Mouse (Mus musculus): Measurements from ENCODE around the gene Znhit3. TPM values are rescaled to one million over a fixed set of nuclear protein-coding genes. Genes with fewer than 3 reads are reported as not detected.

Gene Znhit3
- polyA plus RNA-seq (2017; shearing (Covaris generic)), result 40.2 TPM

DNA sequence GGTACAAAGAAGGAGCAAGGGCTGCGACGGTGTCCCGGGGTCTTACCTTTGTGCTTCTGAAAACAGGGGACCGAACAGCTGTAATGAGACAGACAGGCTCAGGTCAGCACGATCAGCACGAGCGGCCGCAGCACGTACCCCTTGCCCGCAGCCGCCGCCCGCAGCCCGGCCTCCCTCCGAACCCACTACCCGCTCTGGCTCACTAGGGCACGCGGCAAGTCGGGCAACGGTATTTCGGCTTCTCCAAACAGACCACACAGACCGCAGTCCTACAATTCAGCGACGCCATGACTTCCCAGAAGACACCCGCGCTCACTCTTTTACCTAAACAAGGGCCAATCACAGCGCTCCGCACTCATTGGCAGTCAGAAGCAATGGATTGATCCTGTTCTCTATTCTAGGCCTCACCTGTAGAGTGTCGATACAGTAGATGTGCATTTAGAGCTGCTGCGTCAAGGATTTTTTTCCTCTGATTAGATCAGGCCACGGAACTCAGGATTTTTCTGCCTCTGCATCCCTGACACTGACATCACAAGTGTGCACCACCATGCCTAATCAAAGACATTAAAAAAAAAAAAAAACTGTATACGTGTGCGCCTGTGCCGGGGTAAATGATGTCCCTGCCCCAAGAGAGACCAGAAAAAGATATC lies at the start of gene Znhit3:
Gene Znhit3, minus strand, starts transcription at position 314 of the 650 bp plus-strand sequence.

DNA sequence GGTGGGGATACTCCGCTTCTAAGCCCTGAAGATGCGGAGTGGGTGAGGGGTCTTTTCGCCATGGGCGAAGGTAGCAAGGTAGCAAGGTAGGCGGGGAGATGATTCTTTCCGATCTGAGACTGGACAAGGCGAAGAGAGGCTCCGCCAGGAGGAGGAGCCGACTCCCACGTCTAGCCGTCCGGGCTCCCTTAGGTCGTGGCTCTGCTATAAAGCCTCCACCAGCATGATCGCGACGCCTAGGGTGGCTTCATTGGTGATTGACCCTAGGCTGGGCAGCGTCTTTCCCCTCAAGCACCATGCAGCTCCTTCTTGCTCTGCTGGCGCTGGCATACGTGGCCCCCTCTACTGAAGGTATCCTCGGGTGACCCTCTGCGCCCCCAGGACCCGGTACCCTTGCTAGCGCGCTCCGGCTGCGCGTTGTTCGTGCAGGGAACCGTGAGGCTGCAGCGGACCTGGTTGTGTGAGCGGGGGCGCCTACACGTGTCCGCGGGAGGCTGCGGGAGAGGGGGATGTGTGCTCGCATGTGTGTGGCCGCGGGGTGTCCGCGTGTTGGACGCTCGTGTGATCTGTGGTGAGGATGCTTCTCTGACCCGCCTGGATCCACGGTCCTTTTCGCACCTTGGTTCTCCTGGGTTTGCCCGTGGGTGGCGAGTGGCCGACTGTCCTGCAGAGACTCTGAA lies 41.6 kb upstream of the Znhit3 start, which contains the start of gene Car4:
Gene Car4, plus strand, starts transcription at position 196 of the 680 bp plus-strand sequence.

GRCm38 (mm10) chr11:84879772-84880464 lies 36.2 kb downstream of the Znhit3 start, which contains the start of the genes Myo19 and Pigw:
Gene Myo19, plus strand, starts transcription at chr11:84880148.
Gene Pigw, minus strand, starts transcription at chr11:84880285.

GRCm38 (mm10) chr11:84870337-84871043 lies 45.7 kb downstream of the Znhit3 start, which contains the start of gene Ggnbp2:
Gene Ggnbp2, minus strand, starts transcription at chr11:84870817.

Other genes starting within 250 kb of the Znhit3 start
- 21.3 TPM for gene Mrm1, start 96.9 kb downstream of the Znhit3 start, polyA plus RNA-seq (2017; shearing (Covaris generic))
- 27.1 TPM for gene Dhrs11, start 87.4 kb downstream of the Znhit3 start, polyA plus RNA-seq (2017; shearing (Covaris generic))
- 113 TPM for gene Ggnbp2, start 45.5 kb downstream of the Znhit3 start, polyA plus RNA-seq (2017; shearing (Covaris generic))
- gene Myo19, start 36.2 kb downstream of the Znhit3 start, polyA plus RNA-seq (2017; shearing (Covaris generic)), result 2.4 TPM
- 5.8 TPM for gene Pigw, start 36.1 kb downstream of the Znhit3 start, polyA plus RNA-seq (2017; shearing (Covaris generic))
- gene Car4, start 41.4 kb upstream of the Znhit3 start, polyA plus RNA-seq (2017; shearing (Covaris generic)), result not detected
- 17.1 TPM for gene Usp32, start 223.8 kb upstream of the Znhit3 start, polyA plus RNA-seq (2017; shearing (Covaris generic))